Mouse (Mus musculus) midbrain, embryonic 16.5 days (tissue): ENCODE measurements around the gene Fscn3. TPM values are rescaled to one million over a fixed set of nuclear protein-coding genes. Genes with fewer than 3 reads are reported as not detected.

ENCODE experiments used
- ATAC-seq: fragments of 200-750 bp; cut with Nextera tagmentation; 2 replicates; pipeline ENCODE4 v1.8.0; 2017; ENCODE audit warnings: moderate TSS enrichment
- H3K27ac ChIP-seq: fragments of 300-500 bp; sonication (generic); 2 replicates; pipeline ENCODE4 v1.5.1; 2014; ENCODE audit warnings: mild to moderate bottlenecking, low read length, mixed read lengths
- H3K27me3 ChIP-seq: fragments of 300-500 bp; sonication (generic); 2 replicates; pipeline ENCODE4 v1.6.1; 2014; ENCODE audit warnings: low read depth, low read length, mixed read lengths; ENCODE audit not compliant: control insufficient read depth, insufficient read depth
- H3K36me3 ChIP-seq: fragments of 300-500 bp; sonication (generic); 2 replicates; pipeline ENCODE4 v1.6.1; 2014; ENCODE audit warnings: mild to moderate bottlenecking, low read length, moderate library complexity, mixed read lengths; ENCODE audit not compliant: control insufficient read depth, insufficient read depth
- H3K4me1 ChIP-seq: fragments of 300-500 bp; sonication (generic); 2 replicates; pipeline ENCODE4 v1.6.1; 2014; ENCODE audit warnings: mild to moderate bottlenecking, low read length, mixed read lengths; ENCODE audit not compliant: control insufficient read depth, insufficient read depth
- H3K4me2 ChIP-seq: fragments of 300-500 bp; sonication (generic); 2 replicates; pipeline ENCODE4 v1.6.1; 2014; ENCODE audit warnings: mild to moderate bottlenecking, low read length, mixed read lengths
- H3K4me3 ChIP-seq: fragments of 300-500 bp; sonication (generic); 2 replicates; pipeline ENCODE4 v1.5.1; 2014; ENCODE audit warnings: low read depth, mild to moderate bottlenecking, low read length, moderate library complexity, mixed read lengths
- H3K9ac ChIP-seq: fragments of 300-500 bp; sonication (generic); 2 replicates; pipeline ENCODE4 v1.6.1; 2014; ENCODE audit warnings: low read depth, low read length, mixed read lengths
- H3K9me3 ChIP-seq: fragments of 300-500 bp; sonication (generic); replicated peaks from 2 replicates; pipeline ENCODE4 v1.6.1; 2014; ENCODE audit warnings: mild to moderate bottlenecking, low read length, mixed read lengths; ENCODE audit not compliant: control insufficient read depth, poor library complexity, severe bottlenecking
- WGBS: fragments of 180-500 bp; shearing (Covaris S2); extraction: QIAGEN DNeasy Blood & Tissue Kit; methylation state at CpG from one replicate; pipeline ENCODE4 v1.1.7; 2014; 5-methylcytosine and 5-hydroxymethylcytosine counted together
- polyA plus RNA-seq: library from polyadenylated mRNA; unstranded; fragments of >200 nt; fragmentation: Nextera tagmentation; extraction: Ambion mirVana; gene quantifications from 2 replicates; pipeline ENCODE4 v1.2.1, GENCODE M21; 2015

Gene Fscn3
- polyA plus RNA-seq, 1 experiment from 2014 or later: 0.13 TPM

DNA sequence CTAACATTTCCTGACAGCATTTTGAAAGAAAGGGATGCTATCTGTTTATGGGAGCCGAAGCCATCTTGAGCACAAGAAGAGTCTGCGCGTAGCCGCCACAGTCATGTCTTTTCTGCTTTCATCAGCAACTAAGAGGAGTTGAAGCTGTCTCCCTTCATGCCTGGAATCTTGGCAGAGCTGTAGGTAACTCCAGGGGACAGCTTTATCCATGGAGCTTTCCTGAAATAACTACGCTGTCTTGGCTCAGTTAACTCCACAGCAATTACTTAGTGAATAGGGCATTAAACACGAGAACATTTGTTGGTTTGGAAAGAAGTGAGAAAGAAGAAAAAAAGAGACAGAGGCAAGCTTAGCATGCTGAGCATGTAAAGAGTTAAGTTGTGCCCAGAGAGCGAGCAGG, 20.3 kb downstream of the Fscn3 start:
- no peak overlapping the region for H3K4me3 ChIP-seq
- no peak overlapping the region for H3K9ac ChIP-seq
- ATAC-seq: no peak
- no peaks in the 10 kb centered on the region for H3K36me3 ChIP-seq
- H3K27me3 ChIP-seq: peaks cover 24% of the 10 kb centered on the region
- H3K4me1 ChIP-seq: no peaks in the 10 kb centered on the region
- H3K9me3 ChIP-seq: no peaks in the 10 kb centered on the region
- WGBS: 80% methylated on average over 7 of the region's 7 CpGs
- H3K27ac ChIP-seq: no peak overlapping the region
- H3K4me2 ChIP-seq: no peak overlapping the region

DNA sequence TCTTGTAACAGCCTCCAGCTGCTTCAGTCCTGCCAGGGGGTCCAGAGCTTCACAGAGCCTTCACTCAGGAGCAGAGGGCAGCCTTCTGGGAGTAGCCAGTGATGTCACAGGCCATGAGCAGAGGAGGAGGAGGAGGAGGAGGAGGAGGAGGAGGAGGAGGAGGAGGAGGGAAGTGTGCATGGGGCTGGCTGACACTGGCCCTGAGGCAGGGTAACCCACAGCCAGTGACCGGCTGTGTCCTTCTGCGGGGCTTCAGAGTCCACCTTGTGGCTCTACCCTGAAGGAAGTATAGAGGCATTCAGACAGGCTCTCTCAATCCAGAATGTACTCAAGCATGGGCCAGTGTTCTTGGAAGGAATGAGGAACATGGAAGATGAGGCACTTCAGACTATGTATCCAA, 21.7 kb downstream of the Fscn3 start, which contains the start of gene Pax4:
TSS of gene Pax4 (minus strand) at position 101 of the 400 bp plus-strand sequence.
- H3K27ac ChIP-seq: no peak within 1 kb of the TSS
- no peaks in the 10 kb centered on the region for H3K9me3 ChIP-seq
- ATAC-seq: no peak

DNA sequence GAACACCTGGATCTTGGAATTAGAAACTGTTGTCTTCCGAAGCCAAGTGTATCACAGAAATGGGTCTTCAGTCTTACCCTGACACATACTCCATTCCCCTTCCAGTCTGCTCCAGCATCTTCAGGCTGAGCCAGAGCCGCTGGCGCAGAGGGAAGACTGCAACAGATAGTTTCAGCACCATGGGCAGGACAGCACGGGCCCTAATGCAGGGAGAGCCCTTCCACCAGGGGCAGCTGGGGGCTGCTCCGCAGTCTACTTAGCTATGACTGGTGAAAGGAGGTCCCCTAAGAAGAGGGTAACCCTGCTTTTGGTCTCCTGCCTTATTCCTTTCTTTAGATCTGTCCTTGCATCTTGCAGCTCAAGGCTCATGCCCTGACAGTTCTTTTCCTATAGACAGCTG, 22.9 kb downstream of the Fscn3 start:
- 14% methylated on average over 5 of the region's 5 CpGs for WGBS
- ATAC-seq: no peak
- H3K36me3 ChIP-seq: no peaks in the 10 kb centered on the region
- H3K9me3 ChIP-seq: no peaks in the 10 kb centered on the region
- peaks cover 24% of the 10 kb centered on the region for H3K27me3 ChIP-seq
- no peak overlapping the region for H3K4me2 ChIP-seq
- no peak overlapping the region for H3K27ac ChIP-seq
- no peak overlapping the region for H3K9ac ChIP-seq
- H3K4me1 ChIP-seq: no peaks in the 10 kb centered on the region
- no peak overlapping the region for H3K4me3 ChIP-seq

More for the DNA sequence above, 21.7 kb downstream of the Fscn3 start, which contains the start of gene Pax4:
- Histone ChIP-seq H3K9ac (no peak within 1 kb of the TSS), H3K4me1 (no peaks in the 10 kb centered on the region), H3K4me3 (no peak within 1 kb of the TSS), H3K4me2 (no peak within 1 kb of the TSS), H3K36me3 (no peaks in the 10 kb centered on the region), H3K27me3 (peaks cover 24% of the 10 kb centered on the region)
- WGBS: 81% methylated on average over 2 of the region's 2 CpGs

DNA sequence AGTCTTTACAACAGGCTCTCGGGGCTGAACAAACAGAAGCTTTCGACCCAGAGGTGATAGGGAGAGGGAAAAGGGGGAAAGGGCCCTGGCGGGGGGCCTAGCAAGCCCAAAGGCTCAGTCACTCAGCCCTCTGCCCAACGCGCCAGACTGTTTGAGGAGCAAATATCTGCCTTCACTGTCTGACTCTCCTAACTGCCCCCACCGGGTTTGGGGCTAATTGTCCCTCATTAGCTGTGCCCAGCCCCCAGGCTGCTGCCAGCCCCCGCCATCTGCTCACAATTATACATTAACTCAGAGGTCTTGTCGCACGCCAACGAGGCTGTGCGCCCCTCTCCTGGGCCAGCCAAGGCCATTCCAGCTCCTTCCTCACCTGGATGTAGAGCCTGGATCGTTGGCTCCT, 23.4 kb downstream of the Fscn3 start:
- H3K4me2 ChIP-seq: no peak overlapping the region
- no peak for ATAC-seq
- H3K4me3 ChIP-seq: no peak overlapping the region
- H3K4me1 ChIP-seq: no peaks in the 10 kb centered on the region
- H3K9ac ChIP-seq: no peak overlapping the region
- under 1% methylated on average over 12 of the region's 12 CpGs for WGBS
- no peaks in the 10 kb centered on the region for H3K36me3 ChIP-seq
- H3K27ac ChIP-seq: no peak overlapping the region
- H3K27me3 ChIP-seq: peaks cover 24% of the 10 kb centered on the region
- no peaks in the 10 kb centered on the region for H3K9me3 ChIP-seq

DNA sequence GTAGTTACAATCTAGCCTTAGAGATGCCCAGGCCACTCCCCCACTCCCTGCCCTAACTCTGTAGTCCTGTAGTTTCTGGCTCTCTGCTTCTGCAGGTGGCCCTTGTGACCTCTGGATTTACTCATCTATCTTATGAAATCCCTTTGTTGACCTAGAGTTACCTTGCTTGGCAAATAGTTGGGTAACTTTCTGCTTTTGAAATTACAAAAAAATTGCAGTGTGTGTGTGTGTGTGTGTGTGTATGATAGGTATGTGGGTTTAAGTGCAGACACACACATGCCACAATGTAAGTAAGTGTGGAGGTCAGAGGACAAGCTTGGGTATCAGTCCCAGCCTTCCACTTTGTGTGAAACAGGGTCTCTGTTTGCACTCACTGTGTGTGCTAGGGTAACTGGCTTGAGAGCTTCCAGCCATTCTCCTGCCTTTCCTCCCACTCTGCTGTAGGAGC, 31.7 kb downstream of the Fscn3 start:
- no peak overlapping the region for H3K4me3 ChIP-seq
- no peak overlapping the region for H3K9ac ChIP-seq
- no peak overlapping the region for H3K27ac ChIP-seq
- no peak overlapping the region for H3K4me2 ChIP-seq
- no peaks in the 10 kb centered on the region for H3K9me3 ChIP-seq
- no peaks in the 10 kb centered on the region for H3K4me1 ChIP-seq
- H3K27me3 ChIP-seq: no peaks in the 10 kb centered on the region; the same call in 1 of the 2 replicates
- no peaks in the 10 kb centered on the region for H3K36me3 ChIP-seq
- ATAC-seq: no peak

DNA sequence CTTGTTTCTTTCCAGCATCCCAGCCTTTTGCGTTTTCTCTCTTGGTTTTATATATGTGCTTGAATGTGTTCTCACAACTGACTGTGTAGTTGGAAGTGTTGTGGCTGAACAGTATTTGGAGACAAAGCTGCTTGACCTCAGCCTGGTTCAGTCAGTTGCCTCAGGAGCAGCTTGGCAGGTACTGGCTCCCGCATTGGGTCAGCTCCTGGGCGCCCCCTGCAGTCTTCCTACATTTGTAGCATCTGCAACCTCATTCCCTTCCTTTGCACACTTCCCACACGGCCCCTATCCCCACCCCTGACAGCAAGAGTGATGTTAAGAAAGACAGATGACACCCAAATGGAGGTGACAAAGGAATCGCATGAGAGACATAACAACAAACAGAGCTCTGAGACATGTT, 32.9 kb downstream of the Fscn3 start:
- no peaks in the 10 kb centered on the region for H3K36me3 ChIP-seq
- H3K4me1 ChIP-seq: no peaks in the 10 kb centered on the region
- no peak overlapping the region for H3K27ac ChIP-seq
- H3K9ac ChIP-seq: no peak overlapping the region
- no peaks in the 10 kb centered on the region for H3K9me3 ChIP-seq
- no peak overlapping the region for H3K4me3 ChIP-seq
- ATAC-seq: no peak
- 12% methylated on average over 5 of the region's 5 CpGs for WGBS
- no peak overlapping the region for H3K4me2 ChIP-seq
- no peaks in the 10 kb centered on the region for H3K27me3 ChIP-seq

DNA sequence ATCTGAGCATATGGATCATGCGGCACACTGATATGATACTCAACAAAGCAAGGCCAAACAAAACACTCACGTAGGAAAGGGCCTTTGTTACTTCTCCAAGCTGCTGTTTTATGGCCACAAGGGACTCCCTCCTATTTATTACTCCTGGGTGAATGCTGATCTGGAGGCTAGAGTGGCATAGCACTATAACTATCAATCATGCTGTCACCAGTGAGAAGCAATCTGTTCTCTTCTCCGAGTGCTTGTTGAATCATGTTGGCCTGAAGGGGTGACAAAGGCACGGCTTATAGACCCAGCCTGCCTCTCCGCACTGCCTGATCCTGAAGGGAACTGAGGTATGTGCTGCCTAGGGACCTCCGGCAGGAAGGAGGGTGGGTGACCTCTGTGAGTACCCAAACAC, 37.0 kb downstream of the Fscn3 start:
- Histone ChIP-seq H3K4me1 (no peaks in the 10 kb centered on the region), H3K36me3 (no peaks in the 10 kb centered on the region), H3K4me3 (no peak overlapping the region), H3K27me3 (no peaks in the 10 kb centered on the region), H3K9me3 (no peaks in the 10 kb centered on the region), H3K4me2 (no peak overlapping the region), H3K27ac (no peak overlapping the region), H3K9ac (no peak overlapping the region)
- ATAC-seq: no peak
- WGBS: 65% methylated on average over 6 of the region's 6 CpGs

DNA sequence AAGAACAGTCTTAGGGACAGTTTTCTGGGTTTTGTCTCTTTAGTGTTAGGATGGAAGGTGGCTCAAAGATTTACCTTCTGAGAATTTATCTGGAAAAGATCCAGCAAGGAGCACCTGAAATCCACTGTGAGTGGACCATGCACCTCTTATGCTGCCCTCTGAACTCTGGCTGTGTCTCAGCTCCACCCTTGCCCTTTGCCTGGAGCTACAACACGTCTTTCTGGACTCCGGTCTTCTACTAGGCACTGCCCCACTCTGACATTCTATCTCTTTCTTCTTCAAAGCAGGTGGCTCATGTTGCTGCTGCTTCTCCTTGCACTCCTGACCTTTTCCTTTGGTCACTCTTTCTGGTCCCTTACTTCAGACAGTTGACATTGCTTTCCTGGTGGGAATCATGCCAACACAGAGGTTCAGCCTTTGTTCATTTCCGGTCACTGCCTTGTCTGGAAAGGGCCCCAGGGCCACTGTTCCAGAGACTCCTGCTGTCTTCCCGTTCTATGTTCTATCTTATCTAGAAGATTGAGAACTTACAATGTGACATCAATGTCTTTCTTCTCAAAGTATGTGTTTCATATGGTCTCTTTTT, 42.5 kb downstream of the Fscn3 start:
- no peak overlapping the region for H3K4me2 ChIP-seq
- ATAC-seq: no peak
- no peaks in the 10 kb centered on the region for H3K4me1 ChIP-seq
- H3K27me3 ChIP-seq: no peaks in the 10 kb centered on the region
- no peaks in the 10 kb centered on the region for H3K36me3 ChIP-seq
- H3K4me3 ChIP-seq: no peak overlapping the region
- H3K9ac ChIP-seq: no peak overlapping the region
- no peak overlapping the region for H3K27ac ChIP-seq
- 71% methylated on average over 4 of the region's 4 CpGs for WGBS
- no peaks in the 10 kb centered on the region for H3K9me3 ChIP-seq

DNA sequence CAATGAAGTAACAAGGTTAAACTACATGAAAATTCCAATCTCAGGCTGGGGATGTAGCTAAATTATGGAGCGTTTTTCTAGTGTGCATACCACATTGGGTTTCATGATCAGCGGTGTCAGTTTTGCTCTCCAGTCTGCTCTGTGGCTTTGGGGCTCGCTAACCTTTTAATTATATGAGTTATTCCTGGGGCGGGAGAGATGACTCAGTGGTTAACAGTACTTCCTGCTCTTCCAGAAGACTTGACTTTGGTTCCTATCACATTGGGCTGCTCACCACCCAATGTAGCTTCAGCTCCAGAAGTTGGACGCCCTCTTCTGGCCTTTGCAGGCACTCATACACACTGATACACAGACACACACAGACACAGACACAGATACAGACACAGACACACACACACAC, 43.0 kb downstream of the Fscn3 start:
- no peak overlapping the region for H3K9ac ChIP-seq
- H3K4me2 ChIP-seq: no peak overlapping the region
- H3K27ac ChIP-seq: no peak overlapping the region
- no peak for ATAC-seq
- H3K27me3 ChIP-seq: no peaks in the 10 kb centered on the region
- H3K9me3 ChIP-seq: no peaks in the 10 kb centered on the region
- 81% methylated on average over 5 of the region's 5 CpGs for WGBS
- H3K4me3 ChIP-seq: no peak overlapping the region
- H3K36me3 ChIP-seq: no peaks in the 10 kb centered on the region
- no peaks in the 10 kb centered on the region for H3K4me1 ChIP-seq
